8 mouse cellular contexts compared by ENCODE assay signal in genomic region chr2:48816141-48817028, GRCm38 (mm10). TPM values are rescaled to one million over a fixed set of nuclear protein-coding genes. Genes with fewer than 3 reads are reported as not detected.
DNase-seq lines count a peak whose midpoint lies in the region; ATAC-seq and TF ChIP-seq lines count a peak whose summit lies in the region.

No protein-coding gene starts in this region.

- H3K27me3 ChIP-seq in lung, embryonic 15.5 days = no peaks in the 10 kb centered on the region
- H3K27me3 ChIP-seq in forebrain, embryonic 16.5 days (replicated peaks; ENCODE audit: control insufficient read depth, insufficient read depth, low read length) = no peaks in the 10 kb centered on the region
- peaks cover 42% of the 10 kb centered on the region for H3K27me3 ChIP-seq in liver, embryonic 12.5 days (replicated peaks)

- no peaks in the 10 kb centered on the region for H3K9me3 ChIP-seq in lung, embryonic 15.5 days
- no peaks in the 10 kb centered on the region for H3K9me3 ChIP-seq in forebrain, embryonic 16.5 days (ENCODE audit: control insufficient read depth, low read length)
- H3K9me3 ChIP-seq in liver, embryonic 12.5 days (replicated peaks) = no peaks in the 10 kb centered on the region

- no peak for DNase-seq in lung, postnatal 4 days
- no peak for DNase-seq in gastrocnemius, postnatal 4 days (ENCODE audit: low spot score in 2 of 2)
- DNase-seq in right cerebral cortex, postnatal 4 days = no peak
- DNase-seq in urinary bladder, postnatal 14 days (ENCODE audit: low spot score) = no peak

- peak overlapping the region; percentile 69 for H3K4me2 ChIP-seq in lung, embryonic 15.5 days
- H3K4me2 ChIP-seq in forebrain, embryonic 16.5 days (ENCODE audit: low read length) = peak overlapping the region; percentile 80
- H3K4me2 ChIP-seq in liver, embryonic 12.5 days = peak overlapping the region; percentile 92

- WGBS in lung, embryonic 15.5 days = 15% methylated on average over 9 of the region's 9 CpGs
- 12% methylated on average over 9 of the region's 9 CpGs for WGBS in forebrain, embryonic 16.5 days
- 22% methylated on average over 9 of the region's 9 CpGs for WGBS in liver, embryonic 12.5 days (ENCODE audit: insufficient replicate concordance)
- WGBS in olfactory bulb, adult 2 months = 27% methylated on average over 9 of the region's 9 CpGs

- H3K4me1 ChIP-seq in lung, embryonic 15.5 days = peaks cover 9% of the 10 kb centered on the region; the same call in 1 of the 2 replicates
- H3K4me1 ChIP-seq in forebrain, embryonic 16.5 days (replicated peaks; ENCODE audit: control insufficient read depth, insufficient read depth, low read length) = peaks cover 15% of the 10 kb centered on the region
- peaks cover 20% of the 10 kb centered on the region for H3K4me1 ChIP-seq in liver, embryonic 12.5 days
- no peaks in the 10 kb centered on the region for H3K4me1 ChIP-seq in olfactory bulb, adult 2 months (ENCODE audit: control insufficient read depth, insufficient read depth, low read length)

- H3K27ac ChIP-seq in lung, embryonic 15.5 days = no peak overlapping the region
- peak overlapping the region; percentile 8; the same call in 1 of the 2 replicates for H3K27ac ChIP-seq in forebrain, embryonic 16.5 days (ENCODE audit: low read length)
- no peak overlapping the region for H3K27ac ChIP-seq in liver, embryonic 12.5 days
- no peak overlapping the region for H3K27ac ChIP-seq in olfactory bulb, adult 2 months (ENCODE audit: insufficient read depth, low read depth, low read length)

- no peaks in the 10 kb centered on the region for H3K36me3 ChIP-seq in lung, embryonic 15.5 days
- no peaks in the 10 kb centered on the region for H3K36me3 ChIP-seq in forebrain, embryonic 16.5 days (ENCODE audit: control insufficient read depth, insufficient read depth)
- no peaks in the 10 kb centered on the region for H3K36me3 ChIP-seq in liver, embryonic 12.5 days

- peak overlapping the region; percentile 95 for H3K4me3 ChIP-seq in lung, embryonic 15.5 days
- peak overlapping the region; percentile 100 for H3K4me3 ChIP-seq in forebrain, embryonic 16.5 days (replicated peaks; ENCODE audit: low read length)
- H3K4me3 ChIP-seq in liver, embryonic 12.5 days = peak overlapping the region; percentile 74
- H3K4me3 ChIP-seq in olfactory bulb, adult 2 months (ENCODE audit: insufficient read depth, low read depth, low read length) = 0 out of 2 replicates have a peak overlapping the region, but pooled peaks have one; percentile 18

- TF ChIP-seq POLR2A in olfactory bulb, adult 2 months (IDR thresholded peaks at IDR 0.05; ENCODE audit: insufficient read depth, low read depth, low read length) = no peak

- ATAC-seq in lung, embryonic 15.5 days (ENCODE audit: borderline replicate concordance, extremely low read depth, low FRiP score, low TSS enrichment) = no peak
- no peak for ATAC-seq in forebrain, embryonic 16.5 days
- ATAC-seq in liver, embryonic 12.5 days = no peak

- TF ChIP-seq CTCF in olfactory bulb, adult 2 months (IDR thresholded peaks at IDR 0.05; ENCODE audit: insufficient read depth, low read depth, low read length) = no peak

- peak overlapping the region; percentile 89 for H3K9ac ChIP-seq in lung, embryonic 15.5 days
- H3K9ac ChIP-seq in forebrain, embryonic 16.5 days (replicated peaks; ENCODE audit: low read depth, low read length) = peak overlapping the region; percentile 63
- H3K9ac ChIP-seq in liver, embryonic 12.5 days = no peak overlapping the region

RNA-seq across cellular contexts. Expression of gene Acvr2a, which starts 2.5 kb away (rescaled TPM):
- 15.8 and 18.3 TPM in 2 replicates for polyA plus RNA-seq in lung, embryonic 15.5 days (2015; fragmentation: Nextera tagmentation; extraction: Ambion mirVana)
- 52.3 and 53.4 TPM in 2 replicates for polyA plus RNA-seq in forebrain, embryonic 16.5 days (2015; fragmentation: Nextera tagmentation; extraction: Ambion mirVana)
- 3.9 and 4.6 TPM in 2 replicates for polyA plus RNA-seq in liver, embryonic 12.5 days (2016; fragmentation: Nextera tagmentation; extraction: Ambion mirVana)
- polyA plus RNA-seq in olfactory bulb, adult 2 months (2012; ENCODE audit: insufficient read depth, insufficient read length, low replicate concordance, missing spikeins) = not detected in 2 replicates
- 10 to 100 TPM; 27.9 to 30.3 TPM for total RNA-seq in gastrocnemius, postnatal 4 days (2021)

Comparison
In these comparisons a context has a peak if more than half of its experiments do, and no peak if none do; other contexts are left out.
1. H3K4me3 ChIP-seq: peak in every context shown above with its lines; median percentile 100 in forebrain, embryonic 16.5 days; 95 in lung, embryonic 15.5 days; 74 in liver, embryonic 12.5 days; 18 in olfactory bulb, adult 2 months.